Mouse (Mus musculus) right cerebral cortex, postnatal 4 days (tissue): ENCODE measurements around the gene Cdk5.
"Not testable (repeated sequence)": the region's sequence is repeated elsewhere in the genome, so short reads cannot be mapped to it uniquely, and the experiment has no call there.

ENCODE experiments used
- DNase-seq: peaks from one replicate; pipeline ENCODE4 v3.0.0-alpha.2; 2022

The Cdk5 gene

DNA sequence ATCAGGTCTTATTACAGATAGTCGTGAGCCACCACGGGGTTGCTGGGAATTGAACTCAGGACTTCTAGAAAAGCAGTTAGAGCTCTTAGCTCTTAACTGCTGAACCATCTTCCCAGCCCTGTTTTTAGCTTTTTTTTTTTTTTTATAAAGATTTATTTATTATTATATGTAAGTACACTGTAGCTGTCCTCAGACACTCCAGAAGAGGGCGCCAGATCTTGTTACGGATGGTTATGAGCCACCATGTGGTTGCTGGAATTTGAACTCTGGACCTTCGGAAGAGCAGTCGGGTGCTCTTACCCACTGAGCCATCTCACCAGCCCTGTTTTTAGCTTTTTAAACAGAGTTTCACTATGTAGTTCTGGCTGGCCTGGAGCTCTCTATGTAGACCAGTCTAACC, 27.1 kb downstream of the Cdk5 start:
- DNase-seq = not testable (repeated sequence)

DNA sequence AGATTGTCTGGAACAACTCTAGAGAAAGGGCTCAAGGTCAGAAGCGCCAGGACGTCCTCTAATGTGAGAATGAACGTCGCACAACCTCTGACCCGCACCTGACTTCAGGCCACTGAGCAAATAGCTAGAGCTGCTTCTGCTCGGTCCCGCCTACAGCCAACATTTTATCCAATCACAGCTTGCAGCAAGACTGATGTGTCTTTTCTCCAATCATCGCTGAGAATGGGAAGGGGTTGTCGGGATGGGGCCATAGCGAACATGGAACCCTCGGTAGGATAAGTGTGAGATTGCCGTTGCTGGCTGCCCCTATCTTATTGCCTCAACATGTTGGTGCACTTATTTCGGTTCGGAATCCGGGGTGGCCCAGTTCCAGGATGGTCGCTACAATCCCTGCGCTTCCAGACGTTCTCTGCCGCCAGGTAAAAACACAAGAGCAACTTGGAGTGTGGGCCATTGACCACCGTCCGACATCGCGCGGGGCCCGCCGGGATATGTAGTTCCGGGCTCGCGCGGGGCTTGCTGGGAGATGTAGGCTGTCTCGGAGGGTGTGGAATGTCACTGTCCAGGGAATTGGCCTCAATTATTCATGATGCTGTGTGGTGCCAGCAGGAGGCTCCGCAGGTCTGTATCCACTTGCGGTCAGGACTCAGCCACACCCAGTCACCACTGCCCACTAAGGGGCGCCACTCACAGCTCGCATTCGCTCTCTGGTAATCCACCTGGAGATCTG, 29.0 kb downstream of the Cdk5 start:
- peak; percentile 88 for DNase-seq

DNA sequence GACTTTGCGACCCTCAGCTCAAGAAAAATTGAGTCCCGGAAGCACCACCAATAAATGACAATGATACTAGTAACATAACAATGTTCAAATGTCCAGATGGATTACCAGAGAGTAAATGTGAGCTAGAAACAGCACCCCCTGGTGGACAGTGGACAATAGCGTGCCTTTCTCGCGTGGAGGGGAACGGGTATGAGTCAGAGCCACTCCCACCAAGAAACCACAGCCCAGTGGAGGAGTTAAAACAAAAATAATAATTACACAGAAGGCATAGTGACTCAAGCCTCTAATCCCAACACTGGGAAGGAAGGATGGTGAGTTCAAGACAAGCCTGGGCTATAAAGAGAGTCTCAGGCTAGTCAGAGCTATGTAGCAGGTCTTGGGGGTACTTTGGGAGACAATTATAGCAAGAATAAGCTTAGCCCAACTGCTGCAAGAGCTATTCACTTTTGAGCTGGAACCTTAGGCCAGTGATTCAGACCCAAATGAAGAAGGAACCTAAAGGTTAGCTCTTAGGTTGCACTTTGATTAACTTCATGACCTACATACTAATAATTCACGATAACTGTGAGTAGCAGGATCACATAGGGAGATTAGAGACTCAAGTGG, 29.8 kb downstream of the Cdk5 start, which contains the start of gene Abcb8:
Abcb8 (plus strand) TSS at position 272 of the 606 bp plus-strand sequence.
- DNase-seq = peak; percentile 78

DNA sequence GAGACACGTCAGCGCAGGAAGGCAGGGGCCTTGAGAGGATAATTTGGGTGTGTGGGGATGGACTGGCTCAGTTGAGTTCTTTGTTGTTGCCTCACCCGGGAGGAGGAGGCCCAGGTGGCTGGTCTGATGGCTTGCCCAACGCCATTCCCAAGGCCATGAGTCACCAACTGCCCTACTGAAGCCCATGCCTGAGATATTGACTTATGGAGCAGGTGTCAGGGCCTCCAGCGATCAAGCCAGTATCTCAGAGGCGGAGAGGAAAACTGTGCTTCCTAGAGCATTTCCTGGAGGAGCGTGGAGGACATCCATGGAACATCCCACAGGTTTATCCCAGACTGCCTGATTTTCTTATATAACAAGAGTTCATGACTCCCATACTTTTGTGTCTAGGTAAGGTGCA, 30.6 kb downstream of the Cdk5 start:
- no peak for DNase-seq

DNA sequence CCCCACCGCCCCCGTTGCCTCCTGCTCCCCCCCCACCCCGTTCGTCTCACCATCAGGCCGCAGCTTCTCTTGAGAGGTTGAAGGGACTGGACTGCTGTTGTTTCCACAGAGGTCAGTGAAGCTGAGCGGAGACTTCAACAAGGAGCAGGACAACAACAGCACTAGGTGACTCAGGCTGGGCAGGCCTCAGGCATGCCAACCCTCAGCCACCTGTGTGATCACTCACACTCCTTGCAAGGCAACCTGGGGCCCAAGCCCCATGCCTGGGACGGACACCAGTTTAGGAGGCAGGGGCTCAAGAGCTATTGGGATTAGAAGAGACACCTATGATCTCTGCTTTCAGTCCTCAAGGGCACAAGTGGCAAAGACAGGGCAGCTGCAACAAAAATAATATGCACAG, 31.5 kb downstream of the Cdk5 start, which contains the start of gene Atg9b:
Atg9b (minus strand) TSS at position 280 of the 400 bp plus-strand sequence.
- no peak for DNase-seq

DNA sequence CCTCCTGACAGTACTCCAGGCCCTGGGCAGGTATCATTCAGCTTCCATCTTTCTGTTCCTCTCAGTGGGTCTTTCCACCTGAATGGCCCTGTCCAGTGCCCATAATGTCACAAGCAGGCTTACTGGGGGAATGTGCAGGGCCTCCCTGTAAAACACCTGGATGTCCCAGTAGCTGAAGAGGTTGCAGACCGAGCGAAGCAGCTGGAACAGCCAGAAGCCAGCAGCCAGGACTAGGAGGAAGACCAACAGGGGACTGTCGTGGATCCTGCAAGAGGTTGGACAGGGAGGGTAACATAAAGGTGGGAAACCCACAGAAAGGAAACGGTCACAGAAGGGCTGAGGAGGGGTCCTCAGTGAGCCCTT, 33.7 kb downstream of the Cdk5 start:
- no peak for DNase-seq

DNA sequence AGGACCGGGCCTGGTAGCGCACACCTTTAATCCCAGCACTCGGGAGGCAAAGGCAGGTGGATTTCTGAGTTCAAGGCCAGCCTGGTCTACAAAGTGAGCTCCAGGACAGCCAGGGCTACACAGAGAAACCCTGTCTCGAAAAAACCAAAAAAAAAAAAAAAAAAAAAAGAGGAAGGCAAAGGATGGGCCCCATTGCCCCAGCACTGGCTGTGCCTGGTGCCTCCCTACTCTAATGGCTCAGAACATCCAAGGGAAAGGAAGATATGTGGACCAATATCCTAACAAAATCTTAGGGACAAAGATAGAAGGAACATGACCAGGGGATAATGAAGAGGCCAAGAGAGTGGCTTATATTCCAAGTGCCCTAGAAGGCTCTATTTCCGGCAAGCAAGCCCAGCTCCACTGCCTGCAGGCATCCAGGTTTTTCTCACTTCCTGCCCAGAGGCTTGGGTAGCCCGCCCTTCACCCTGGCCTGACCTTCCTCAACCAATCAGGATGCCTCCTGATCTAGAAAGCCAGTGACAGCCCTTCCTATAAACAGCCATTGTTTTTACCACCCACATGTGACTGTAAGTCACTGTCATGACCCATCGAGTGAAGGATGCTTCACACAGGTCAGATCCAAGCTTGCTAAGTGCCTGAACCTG, 34.2 kb downstream of the Cdk5 start:
- DNase-seq = no peak

DNA sequence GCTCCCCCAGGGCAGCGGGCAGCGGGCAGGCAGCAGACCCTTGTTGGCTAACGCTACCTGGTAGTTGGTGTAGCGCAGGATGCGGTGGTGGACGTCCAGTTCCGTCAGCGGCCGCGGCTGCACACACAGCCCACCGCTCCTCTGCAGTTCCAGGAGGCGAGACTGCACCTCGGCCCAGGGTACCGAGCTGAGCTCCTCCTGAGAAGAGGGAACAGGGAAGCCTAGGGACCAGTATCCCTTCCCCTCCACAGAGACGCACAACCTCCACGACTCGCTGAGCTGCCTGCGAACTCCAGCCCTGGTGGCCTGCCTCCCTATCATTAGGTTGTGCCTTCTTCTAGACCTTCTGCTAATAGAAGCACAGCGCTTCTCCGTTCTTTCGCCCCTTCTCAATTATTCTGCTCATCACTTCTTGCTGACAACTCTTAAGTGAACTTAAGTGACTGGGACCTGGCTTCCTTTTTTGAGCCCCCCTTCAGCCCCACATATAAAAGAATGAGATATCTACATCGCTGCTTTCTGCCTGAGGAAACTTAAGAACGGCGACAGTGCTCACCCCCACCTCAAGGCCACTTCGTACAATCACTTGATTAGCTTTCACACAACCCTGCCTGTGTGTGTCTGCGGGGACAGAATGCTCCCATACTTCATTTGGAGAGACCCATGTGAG, 34.9 kb downstream of the Cdk5 start:
- no peak for DNase-seq

DNA sequence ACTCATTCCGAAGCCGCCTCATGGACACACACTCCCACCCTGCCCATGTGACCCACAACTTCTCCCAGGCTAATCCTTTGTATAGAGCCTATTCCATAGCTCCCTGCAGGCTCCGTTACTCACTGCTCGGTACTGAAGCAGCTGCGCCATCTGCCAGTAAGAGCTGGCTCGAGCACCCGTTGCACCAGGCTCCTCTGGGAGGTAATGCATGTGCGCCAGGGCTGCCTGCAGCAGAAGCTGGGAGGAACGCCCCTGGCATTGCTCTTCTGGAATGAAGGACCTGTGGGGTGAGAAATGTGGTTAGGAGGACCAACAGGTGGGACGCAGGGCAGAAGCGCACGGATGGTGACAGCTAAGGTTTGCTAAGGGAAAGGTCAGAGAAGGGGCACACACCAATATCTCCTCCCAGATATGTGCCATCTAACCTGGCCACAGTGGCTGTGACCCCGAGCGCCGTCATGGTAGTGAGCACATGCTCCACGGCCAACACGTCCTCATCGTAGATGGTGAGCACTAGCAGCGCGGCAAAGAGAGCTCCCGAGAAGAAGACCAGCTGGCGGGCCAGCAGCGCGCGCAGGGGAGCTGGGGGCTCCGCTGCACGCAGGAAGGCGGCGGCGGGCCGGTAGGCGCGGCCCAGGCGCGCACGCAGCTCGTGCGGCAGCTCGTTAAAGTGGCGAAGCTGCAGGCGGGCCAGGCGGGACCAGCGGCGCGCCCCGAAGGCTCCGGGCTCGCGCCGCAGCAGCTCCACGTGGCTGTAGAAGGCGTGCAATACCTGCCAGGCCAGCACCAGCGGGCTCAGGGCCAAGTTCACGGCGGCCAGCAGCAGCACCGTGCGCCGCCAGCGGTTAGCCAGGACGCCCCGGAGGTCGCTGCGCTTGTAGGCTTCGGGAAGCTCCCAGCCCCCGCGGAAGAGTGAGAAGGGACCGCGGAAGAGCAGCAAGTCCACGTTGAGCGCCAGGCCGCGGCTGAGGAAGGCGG, 35.8 kb downstream of the Cdk5 start:
- peak; percentile 61 for DNase-seq

DNA sequence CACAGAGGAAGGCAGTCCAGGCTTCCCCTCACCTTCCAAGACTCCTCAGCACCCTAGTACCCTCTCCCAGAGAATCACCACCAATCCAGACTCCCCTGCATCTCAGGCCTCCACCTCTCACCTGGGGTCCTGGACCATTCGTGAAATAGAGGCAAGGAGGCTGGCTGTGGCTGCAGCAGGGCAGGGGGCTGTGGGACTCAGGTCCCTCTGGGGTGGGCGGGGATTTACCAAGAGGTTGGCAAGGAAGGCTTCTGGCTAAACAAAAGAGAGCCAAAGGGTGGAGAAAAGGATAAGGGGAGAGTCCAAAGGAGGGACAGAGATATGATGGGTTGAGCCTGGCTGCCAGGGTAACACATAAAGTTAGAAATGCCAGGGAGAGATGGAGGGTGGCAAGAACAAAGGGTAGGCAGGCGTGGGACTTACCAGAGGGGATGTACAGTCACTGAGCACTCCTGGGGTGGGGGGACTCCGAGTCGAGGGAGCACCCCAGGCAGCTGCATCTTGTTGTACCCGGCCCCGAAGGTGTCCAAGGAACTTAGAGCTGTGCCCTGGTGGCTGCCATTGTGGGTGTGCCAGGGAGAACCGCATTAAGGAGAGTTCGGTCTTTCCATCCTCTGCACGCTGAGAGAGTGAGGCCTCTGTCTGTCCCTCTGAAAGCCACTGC, 37.3 kb downstream of the Cdk5 start:
- no peak for DNase-seq

DNA sequence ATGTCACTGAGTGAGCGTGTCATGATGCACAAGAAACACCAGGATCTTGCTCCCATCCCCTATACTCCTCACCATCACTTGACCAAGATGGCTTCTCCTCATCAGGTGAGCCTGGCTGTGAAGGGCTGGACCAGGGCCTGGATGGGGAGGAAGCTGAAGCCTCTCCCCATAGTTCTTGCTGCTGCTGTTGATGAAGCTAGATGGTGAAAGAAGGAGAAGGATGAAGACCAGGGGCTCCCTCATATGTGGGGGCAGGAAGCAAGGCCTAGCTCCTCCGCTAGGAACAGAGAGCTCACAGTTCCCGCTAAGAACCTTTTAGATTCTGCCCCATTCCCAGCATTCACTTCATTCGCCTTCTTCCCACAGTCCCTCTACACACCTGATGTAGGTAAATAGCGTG, 38.0 kb downstream of the Cdk5 start:
- DNase-seq = no peak

DNA sequence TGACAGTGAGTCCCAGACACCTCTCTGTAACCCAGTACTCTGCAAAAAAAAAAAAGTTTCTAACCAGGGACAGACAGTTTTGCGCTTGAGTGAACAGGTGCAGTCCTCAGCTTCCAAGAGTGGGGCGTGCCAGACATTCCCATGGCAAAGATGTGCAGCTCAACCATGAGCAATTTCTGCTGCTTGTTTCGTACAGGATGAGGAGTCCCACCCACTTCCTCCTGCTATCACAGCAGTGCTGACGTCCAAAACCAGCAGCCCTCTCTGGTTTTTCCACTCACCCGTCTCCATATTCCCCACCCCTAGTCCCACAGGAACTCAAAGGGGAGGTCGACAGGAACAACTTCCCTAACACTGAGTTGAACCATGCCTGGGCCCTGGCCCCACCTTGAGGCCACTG, 38.9 kb downstream of the Cdk5 start:
- no peak for DNase-seq

DNA sequence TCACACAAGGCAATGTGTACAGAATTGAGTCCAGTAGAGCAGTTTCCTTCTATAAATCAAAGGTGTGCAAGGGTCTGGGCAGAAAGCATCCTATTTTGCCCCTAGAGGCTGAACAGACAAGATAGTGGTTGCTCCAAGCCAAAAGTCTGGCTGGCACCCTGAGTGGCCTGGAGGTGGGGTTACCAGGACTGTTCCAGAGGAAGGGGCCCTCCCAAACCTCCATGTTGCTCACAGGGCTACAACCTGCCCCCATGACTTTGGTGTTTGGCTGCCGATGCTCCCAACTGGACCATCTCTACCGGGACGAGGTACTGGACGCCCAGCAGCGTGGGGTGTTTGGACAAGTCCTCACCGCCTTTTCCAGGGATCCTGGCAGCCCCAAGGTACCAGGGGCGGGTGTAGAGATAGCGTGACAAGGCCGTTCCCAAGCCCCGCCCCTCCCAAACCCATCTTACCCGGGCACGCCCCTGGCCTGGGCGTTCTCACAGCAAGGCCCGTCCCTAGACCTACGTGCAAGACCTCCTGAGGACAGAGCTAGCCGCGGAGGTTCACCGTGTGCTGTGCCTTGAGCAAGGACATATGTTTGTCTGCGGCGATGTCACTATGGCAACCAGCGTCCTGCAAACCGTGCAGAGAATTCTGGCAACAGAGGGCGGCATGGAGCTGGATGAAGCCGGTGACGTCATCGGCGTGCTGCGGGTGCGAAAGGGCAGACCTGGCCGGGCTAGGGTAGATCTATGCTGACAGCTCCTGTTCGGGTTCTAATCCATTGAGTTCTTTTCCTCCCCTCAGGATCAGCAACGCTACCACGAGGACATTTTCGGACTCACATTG, 40.1 kb downstream of the Cdk5 start:
- DNase-seq = peak; percentile 92

DNA sequence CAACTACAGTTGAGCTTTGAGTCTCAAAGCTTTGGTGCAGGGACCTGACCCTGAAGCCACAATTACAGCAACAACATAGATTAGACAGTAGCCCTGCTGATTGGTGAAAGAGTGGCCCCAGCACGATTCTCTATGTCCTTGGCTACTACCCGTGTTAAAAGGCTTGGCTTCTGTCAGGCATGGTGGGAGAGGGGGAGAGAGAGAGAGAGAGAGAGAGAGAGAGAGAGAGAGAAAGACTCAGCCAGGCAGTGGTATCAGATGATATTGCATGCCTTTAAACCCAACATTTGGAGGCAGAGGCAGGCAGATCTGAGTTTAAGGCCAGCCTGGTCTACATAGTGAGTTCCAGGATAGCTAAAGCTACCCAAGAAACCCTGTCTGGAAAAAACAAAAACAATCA, 41.3 kb downstream of the Cdk5 start:
- no peak for DNase-seq

DNA sequence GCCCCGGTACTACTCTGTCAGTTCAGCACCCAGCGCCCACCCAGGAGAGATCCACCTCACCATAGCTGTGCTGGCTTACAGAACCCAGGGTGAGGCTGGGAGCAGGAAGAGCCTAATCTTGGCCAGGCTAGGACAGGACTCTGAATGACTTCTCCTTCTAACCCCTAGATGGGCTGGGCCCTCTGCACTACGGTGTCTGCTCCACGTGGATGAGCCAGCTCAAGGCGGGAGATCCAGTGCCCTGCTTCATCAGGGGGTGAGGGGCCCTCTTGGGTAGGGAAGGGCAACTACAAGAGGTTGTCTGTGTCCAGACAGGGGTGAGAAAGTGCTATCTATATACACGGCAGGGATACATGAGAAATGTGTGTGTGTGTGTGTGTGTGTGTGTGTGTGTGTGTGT, 41.8 kb downstream of the Cdk5 start:
- no peak for DNase-seq

DNA sequence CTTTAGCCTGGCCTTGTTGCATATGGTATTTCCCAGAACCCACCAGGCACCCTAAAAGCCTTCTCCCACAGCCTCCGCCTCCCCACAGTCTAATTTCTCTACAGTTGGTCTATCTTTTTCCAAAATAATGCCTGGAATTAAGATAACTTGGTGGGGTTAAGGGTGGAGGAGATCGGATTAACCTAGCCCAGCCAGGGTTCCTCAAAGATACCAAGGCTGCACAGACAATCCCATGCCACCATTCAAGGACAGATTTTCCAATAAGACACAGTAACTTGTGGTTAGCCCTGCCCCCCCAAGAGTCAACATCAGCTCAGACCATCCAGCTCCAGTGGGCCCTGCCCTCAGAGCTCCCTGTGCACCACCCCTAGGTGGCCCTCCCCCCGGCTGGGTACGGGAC, 42.8 kb downstream of the Cdk5 start:
- DNase-seq = no peak

DNA sequence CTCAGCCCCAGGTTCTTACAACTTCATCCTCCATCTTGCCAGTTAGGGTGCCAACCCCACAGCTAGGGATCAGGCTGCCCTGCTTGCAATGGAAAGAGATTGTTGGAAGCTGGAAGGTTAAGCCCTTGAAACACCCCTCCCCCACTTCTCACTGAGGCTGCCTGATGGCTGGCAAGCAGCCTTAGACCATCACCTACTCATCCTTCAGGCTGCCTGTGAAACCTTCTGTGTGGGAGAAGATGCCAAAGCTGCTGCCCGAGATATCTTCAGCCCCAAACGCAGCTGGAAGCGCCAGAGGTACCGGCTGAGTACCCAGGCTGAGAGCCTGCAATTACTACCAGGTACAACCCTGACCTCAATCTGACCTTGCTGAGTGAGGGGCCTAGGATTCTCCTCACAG, 43.8 kb downstream of the Cdk5 start:
- no peak for DNase-seq

DNA sequence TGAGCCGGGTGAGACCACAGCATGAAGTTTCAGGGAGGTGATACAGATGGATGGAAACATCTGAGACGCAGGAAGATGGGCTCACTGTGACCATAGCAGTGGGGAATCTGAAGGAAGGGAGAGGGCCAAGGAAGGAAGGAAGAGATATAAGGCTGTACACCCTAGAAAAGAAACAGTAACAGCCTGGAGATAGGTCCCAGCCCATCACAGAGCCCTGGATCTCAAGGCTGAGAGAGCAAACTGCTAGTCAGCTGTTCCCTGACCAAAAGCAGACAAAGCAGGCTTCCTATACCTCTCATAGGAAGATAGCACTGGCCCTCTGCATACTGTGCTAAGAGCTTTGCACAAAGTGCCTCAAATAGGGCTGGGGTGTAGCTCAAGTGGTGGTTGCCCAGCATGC, 44.6 kb downstream of the Cdk5 start:
- DNase-seq = no peak

DNA sequence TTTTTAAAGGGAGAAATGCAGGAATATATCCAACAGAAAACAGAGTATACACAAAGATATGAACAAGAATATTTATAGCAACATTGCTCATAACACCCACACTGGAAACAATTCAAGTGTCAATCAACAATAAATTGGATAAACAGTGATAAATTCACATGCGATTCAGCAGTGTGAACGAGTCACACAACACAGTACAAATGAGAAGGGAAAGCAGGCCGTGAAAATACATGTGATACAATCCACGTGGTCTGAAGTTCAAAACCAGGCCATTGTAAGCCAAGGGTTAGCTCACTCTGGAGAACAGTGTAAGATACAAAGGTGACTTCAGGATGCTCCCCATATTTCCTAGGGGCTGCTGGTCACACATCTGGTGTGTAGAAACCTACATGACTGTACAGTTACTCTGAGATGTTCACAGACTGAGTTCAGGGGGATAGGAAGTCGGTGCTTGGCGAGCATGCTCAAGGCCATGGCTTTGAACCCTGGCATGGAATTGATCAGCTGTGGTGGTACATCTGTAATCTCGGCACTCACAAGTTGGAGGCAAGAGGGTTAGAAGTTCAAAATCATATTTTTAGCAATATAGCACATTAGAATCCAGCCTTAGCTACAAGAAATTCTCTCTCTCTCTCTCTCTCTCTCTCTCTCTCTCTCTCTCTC, 48.5 kb downstream of the Cdk5 start:
- no peak for DNase-seq

DNA sequence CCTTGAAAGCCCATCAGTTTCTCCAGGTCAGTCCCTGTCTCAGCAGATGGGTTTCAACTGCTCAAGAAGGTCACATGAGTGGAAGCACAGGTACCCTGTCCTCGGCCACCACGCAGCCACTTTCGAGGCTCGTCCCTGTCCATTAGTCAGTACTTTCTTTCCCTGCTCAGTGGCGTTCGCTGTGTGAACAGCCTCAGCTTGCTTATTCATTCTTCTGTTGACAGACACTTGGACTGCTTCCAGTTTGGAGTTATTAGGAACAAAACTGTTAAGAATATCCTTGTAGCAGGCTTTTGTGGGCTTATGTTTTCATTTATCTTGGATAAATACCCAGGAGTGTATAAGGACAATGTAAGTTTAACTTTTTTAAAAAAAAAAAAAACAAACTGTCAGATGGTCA, 49.1 kb downstream of the Cdk5 start:
- DNase-seq = no peak
